Mouse (Mus musculus) embryonic fibroblast, embryonic 13.5 days (primary cell): ENCODE measurements at regions not wholly inside any gene's neighbourhood (a gene's known extent, or its start where the extent isn't known, plus 50 kb on each side); places are given as distances from the start of the nearest gene placed in this dataset.

Experiments
- CTCF ChIP-seq: IDR thresholded peaks from 2 replicates; pipeline ENCODE4 v1.5.1; 2011; ENCODE audit warnings: mild to moderate bottlenecking, control low read depth, low read length, moderate library complexity, borderline replicate concordance; ENCODE audit not compliant: insufficient read depth
- POLR2A ChIP-seq: IDR thresholded peaks from 2 replicates; pipeline ENCODE4 v1.6.1; 2011; ENCODE audit warnings: low read depth, mild to moderate bottlenecking, control low read depth, low read length, moderate library complexity

DNA sequence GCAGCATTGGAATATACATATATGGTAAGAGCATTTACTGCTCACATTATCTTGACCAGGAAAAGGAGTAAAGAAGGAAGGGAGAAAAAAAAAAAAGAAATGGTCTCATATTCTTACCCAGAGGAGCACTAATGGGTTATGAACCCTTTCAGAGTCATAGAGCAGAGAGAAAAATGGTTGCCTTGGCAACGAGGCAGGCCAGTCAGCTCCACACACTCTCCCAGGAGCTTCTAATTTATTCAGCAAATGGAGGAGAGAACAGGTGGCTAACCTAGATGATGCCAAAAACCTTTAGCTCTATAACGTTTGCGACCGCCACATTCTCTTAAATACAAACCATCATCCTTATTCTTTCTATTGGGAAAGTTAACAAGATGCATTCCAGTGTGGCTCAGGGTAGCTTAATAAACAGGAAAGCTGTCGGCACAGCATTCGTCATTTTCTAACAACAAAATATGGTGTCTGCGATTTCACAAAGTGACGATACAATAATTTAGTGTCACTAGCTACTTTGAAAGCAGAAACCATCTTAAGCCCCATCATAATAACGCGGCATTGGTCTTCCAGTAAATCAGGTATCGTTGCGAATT lies 394.1 kb downstream of the Basp1 start:
- TF ChIP-seq POLR2A = no peak
- no peak for TF ChIP-seq CTCF
